In the genomic region with DNA sequence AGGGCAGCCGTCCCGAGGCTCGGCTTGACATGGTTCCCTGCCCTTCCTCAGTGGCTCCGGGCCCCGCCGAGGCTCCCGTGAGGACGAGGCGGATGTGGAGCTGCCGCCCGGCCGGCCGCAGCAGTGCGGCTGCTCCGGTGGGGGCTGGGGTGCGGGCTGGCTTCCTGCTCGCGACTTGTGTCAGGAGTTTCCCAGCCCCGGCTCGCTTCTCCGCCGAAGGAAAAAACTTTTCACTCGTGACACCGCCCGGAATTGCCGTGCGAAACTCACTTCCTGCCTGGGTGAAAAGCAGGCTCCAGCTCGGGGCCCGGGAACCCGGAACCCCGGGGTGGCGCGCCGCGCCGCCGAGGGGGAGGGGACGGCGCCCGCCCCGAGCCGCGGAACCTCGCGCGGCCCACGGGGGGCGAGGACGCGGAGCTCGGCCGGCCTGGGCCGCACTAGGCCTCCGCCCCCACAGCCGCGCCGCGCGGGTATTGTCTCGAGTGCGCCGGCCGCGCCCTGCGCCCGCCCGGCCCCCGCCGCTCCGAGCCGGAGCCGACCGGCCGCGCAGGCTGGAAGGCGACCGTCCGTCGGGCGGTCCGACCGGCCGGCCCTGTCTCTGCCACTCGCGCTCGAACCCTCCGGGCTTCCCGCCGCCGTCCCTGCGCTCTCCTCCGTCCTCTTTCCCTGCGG, we compare ENCODE assay signal across 7 mouse cellular contexts. TPM values are rescaled to one million over a fixed set of nuclear protein-coding genes. Genes with fewer than 3 reads are reported as not detected.
DNase-seq lines count a peak whose midpoint lies in the region; ATAC-seq lines count a peak whose summit lies in the region.

A gene (minus strand): TSS at position 254 of the 672 bp plus-strand sequence.

- ATAC-seq in embryonic facial prominence, embryonic 11.5 days (replicated peaks; ENCODE audit: insufficient number of reproducible peaks, low FRiP score, low TSS enrichment, low read depth) = peak; percentile 78
- peak; percentile 59 for ATAC-seq in granulocyte monocyte progenitor cell, adult 5-6 weeks (replicated peaks; ENCODE audit: poor library complexity, severe bottlenecking)
- ATAC-seq in limb, embryonic 11.5 days (ENCODE audit: insufficient number of reproducible peaks, low FRiP score, low TSS enrichment, low read depth) = peak; percentile 64
- ATAC-seq in midbrain, embryonic 13.5 days = peak; percentile 82

- H3K27ac ChIP-seq in embryonic facial prominence, embryonic 11.5 days (replicated peaks; ENCODE audit: low read depth, low read length) = peak within 1 kb of the TSS; percentile 100
- H3K27ac ChIP-seq in limb, embryonic 11.5 days (replicated peaks; ENCODE audit: low read depth, low read length) = peak within 1 kb of the TSS; percentile 100
- H3K27ac ChIP-seq in midbrain, embryonic 13.5 days = peak within 1 kb of the TSS; percentile 100

- H3K9ac ChIP-seq in embryonic facial prominence, embryonic 11.5 days (replicated peaks; ENCODE audit: low read length) = peak within 1 kb of the TSS; percentile 100
- peak within 1 kb of the TSS; percentile 99 for H3K9ac ChIP-seq in limb, embryonic 11.5 days (ENCODE audit: low read length)
- H3K9ac ChIP-seq in midbrain, embryonic 13.5 days (replicated peaks) = peak within 1 kb of the TSS; percentile 98

- peak within 1 kb of the TSS; percentile 67 for H3K4me2 ChIP-seq in embryonic facial prominence, embryonic 11.5 days (ENCODE audit: low read depth, low read length)
- peak within 1 kb of the TSS; percentile 84 for H3K4me2 ChIP-seq in limb, embryonic 11.5 days (ENCODE audit: low read depth, severe bottlenecking)
- H3K4me2 ChIP-seq in midbrain, embryonic 13.5 days (replicated peaks) = peak within 1 kb of the TSS; percentile 91

- no peaks in the 10 kb centered on the region for H3K36me3 ChIP-seq in embryonic facial prominence, embryonic 11.5 days (replicated peaks; ENCODE audit: control insufficient read depth, insufficient read depth, low read depth, low read length)
- no peaks in the 10 kb centered on the region for H3K36me3 ChIP-seq in limb, embryonic 11.5 days (ENCODE audit: control insufficient read depth, insufficient read depth, low read length)
- H3K36me3 ChIP-seq in midbrain, embryonic 13.5 days = no peaks in the 10 kb centered on the region

- H3K27me3 ChIP-seq in embryonic facial prominence, embryonic 11.5 days (ENCODE audit: control insufficient read depth, insufficient read depth, low read length) = no peaks in the 10 kb centered on the region
- H3K27me3 ChIP-seq in limb, embryonic 11.5 days (ENCODE audit: control insufficient read depth, insufficient read depth, low read length) = no peaks in the 10 kb centered on the region
- H3K27me3 ChIP-seq in midbrain, embryonic 13.5 days = no peaks in the 10 kb centered on the region

- DNase-seq in adrenal gland, postnatal 14 days = peak; percentile 91
- DNase-seq in embryonic facial prominence, embryonic 11.5 days (ENCODE audit: low spot score) = peak; percentile 72
- peak; percentile 86 for DNase-seq in kidney, adult 11 months
- peak; percentile 82 for DNase-seq in limb, embryonic 11.5 days (ENCODE audit: low spot score)
- DNase-seq in spleen, adult 18-20 months = peak; percentile 72 to 80

- peak within 1 kb of the TSS; percentile 93 for H3K4me3 ChIP-seq in embryonic facial prominence, embryonic 11.5 days (ENCODE audit: low read depth, low read length)
- H3K4me3 ChIP-seq in limb, embryonic 11.5 days (ENCODE audit: low read depth, low read length) = peak within 1 kb of the TSS; percentile 90
- H3K4me3 ChIP-seq in midbrain, embryonic 13.5 days (replicated peaks) = peak within 1 kb of the TSS; percentile 94

- no peaks in the 10 kb centered on the region for H3K4me1 ChIP-seq in embryonic facial prominence, embryonic 11.5 days (ENCODE audit: control insufficient read depth, insufficient read depth, low read length)
- no peaks in the 10 kb centered on the region for H3K4me1 ChIP-seq in limb, embryonic 11.5 days (ENCODE audit: control insufficient read depth, insufficient read depth, low read length)
- H3K4me1 ChIP-seq in midbrain, embryonic 13.5 days (replicated peaks) = peaks cover 37% of the 10 kb centered on the region

- WGBS in embryonic facial prominence, embryonic 11.5 days = under 1% methylated on average over 45 of the region's 93 CpGs
- under 1% methylated on average over 87 of the region's 93 CpGs for WGBS in limb, embryonic 11.5 days
- WGBS in midbrain, embryonic 13.5 days = under 1% methylated on average over 49 of the region's 93 CpGs

- no peaks in the 10 kb centered on the region for H3K9me3 ChIP-seq in embryonic facial prominence, embryonic 11.5 days (replicated peaks; ENCODE audit: control insufficient read depth, low read length)
- H3K9me3 ChIP-seq in limb, embryonic 11.5 days (ENCODE audit: control insufficient read depth, low read length) = no peaks in the 10 kb centered on the region
- H3K9me3 ChIP-seq in midbrain, embryonic 13.5 days = no peaks in the 10 kb centered on the region

RNA-seq across cellular contexts. Expression of the gene that starts here (rescaled TPM):
- 83.6 and 87.6 TPM in 2 replicates for total RNA-seq in adrenal gland, postnatal 14 days (2021)
- polyA plus RNA-seq in embryonic facial prominence, embryonic 11.5 days (2014; fragmentation: Nextera tagmentation; extraction: Ambion mirVana) = 32.2 and 36.8 TPM in 2 replicates
- 63.9 and 67.0 TPM in 2 replicates for total RNA-seq in granulocyte monocyte progenitor cell, adult 5-6 weeks (2014; fragmentation: Nextera tagmentation)
- 83.1 and 89.0 TPM in 2 replicates for total RNA-seq in granulocyte monocyte progenitor cell, adult 5-6 weeks (2017)
- 29.6 and 30.5 TPM in 2 replicates for polyA plus RNA-seq in limb, embryonic 11.5 days (2014; fragmentation: Nextera tagmentation; extraction: Ambion mirVana)
- polyA plus RNA-seq in midbrain, embryonic 13.5 days (2015; fragmentation: Nextera tagmentation; extraction: Ambion mirVana) = 12.0 and 12.2 TPM in 2 replicates

Comparison
In these comparisons a context has a peak if more than half of its experiments do, and no peak if none do; other contexts are left out.
1. Peak in every context shown above with its lines: DNase-seq, ATAC-seq, H3K4me3 ChIP-seq and H3K27ac ChIP-seq.